11 mouse cellular contexts compared by ENCODE assay signal in genomic region chr4:96525772-96526171, GRCm38 (mm10). TPM values are rescaled to one million over a fixed set of nuclear protein-coding genes. Genes with fewer than 3 reads are reported as not detected.
DNase-seq lines count a peak whose midpoint lies in the region; ATAC-seq and TF ChIP-seq lines count a peak whose summit lies in the region.
"Had no signal": no experiment of that assay in that cellular context is flagged by ENCODE, and none has a peak within 500 bp of the region (broad histone marks: within the 10 kb centered on the region; RNA-seq: fewer than 3 reads in every experiment).

No protein-coding gene starts in this region.

- no peak overlapping the region for H3K4me3 ChIP-seq in hindbrain, postnatal 0 days (ENCODE audit: low read length)
- H3K4me3 ChIP-seq in hindbrain, embryonic 13.5 days: no peak overlapping the region
- no peak overlapping the region for H3K4me3 ChIP-seq in E14TG2a.4 (replicated peaks; ENCODE audit: low read length)
- H3K4me3 ChIP-seq in limb, embryonic 10.5 days: no peak overlapping the region

- 13% methylated on average over 1 of the region's 1 CpGs for WGBS in hindbrain, postnatal 0 days
- WGBS in hindbrain, embryonic 13.5 days: 31% methylated on average over 1 of the region's 1 CpGs
- 36% methylated on average over 1 of the region's 1 CpGs for WGBS in limb, embryonic 10.5 days

- in situ Hi-C loops in Patski (cut with MboI; ENCODE audit: low pct_unique_long_range_greater_than_20kb): no loop called here

- peak; percentile 13 for DNase-seq in hindbrain, postnatal 0 days (ENCODE audit: low spot score)
- DNase-seq in Patski (ENCODE audit: low read depth, low spot score): no peak
- DNase-seq in kidney, postnatal 36 days: peak; percentile 35 to 64
- no peak for DNase-seq in testis, postnatal 10 days (ENCODE audit: low spot score)
- DNase-seq in limb, embryonic 10.5 days (ENCODE audit: low spot score): no peak
- DNase-seq: lung, embryonic 14.5 days had no signal

- ATAC-seq in hindbrain, postnatal 0 days: peak; percentile 43; the same call in 1 of the 2 replicates
- no peak for ATAC-seq in hindbrain, embryonic 13.5 days (ENCODE audit: low FRiP score)
- no peak for ATAC-seq in Patski

- H3K36me3 ChIP-seq in hindbrain, postnatal 0 days (ENCODE audit: insufficient read depth, low read length): no peaks in the 10 kb centered on the region
- no peaks in the 10 kb centered on the region for H3K36me3 ChIP-seq in hindbrain, embryonic 13.5 days
- no peaks in the 10 kb centered on the region for H3K36me3 ChIP-seq in E14TG2a.4 (ENCODE audit: insufficient read depth, low read length)
- peaks cover 4% of the 10 kb centered on the region; the same call in 1 of the 2 replicates for H3K36me3 ChIP-seq in limb, embryonic 10.5 days

- no peak overlapping the region for H3K27ac ChIP-seq in hindbrain, postnatal 0 days
- no peak overlapping the region for H3K27ac ChIP-seq in hindbrain, embryonic 13.5 days
- no peak overlapping the region for H3K27ac ChIP-seq in limb, embryonic 10.5 days

- H3K4me2 ChIP-seq in hindbrain, postnatal 0 days (ENCODE audit: low read depth, low read length): no peak overlapping the region
- H3K4me2 ChIP-seq in hindbrain, embryonic 13.5 days: no peak overlapping the region
- H3K4me2 ChIP-seq: lung, embryonic 14.5 days had no signal

- peak; percentile 47 for TF ChIP-seq CTCF in hindbrain, postnatal 0 days (IDR thresholded peaks at IDR 0.05; ENCODE audit: low read depth)
- TF ChIP-seq CTCF in E14TG2a.4 (conservative IDR thresholded peaks at IDR 0.05; ENCODE audit: low read length) (peak; percentile 20; the same call in 1 of the 2 replicates), Patski (IDR thresholded peaks at IDR 0.05) (peak; percentile 34)

- H3K27me3 ChIP-seq in hindbrain, postnatal 0 days (ENCODE audit: insufficient read depth, low read length): no peaks in the 10 kb centered on the region
- no peaks in the 10 kb centered on the region for H3K27me3 ChIP-seq in hindbrain, embryonic 13.5 days
- no peaks in the 10 kb centered on the region for H3K27me3 ChIP-seq in E14TG2a.4 (ENCODE audit: insufficient read depth, low read length)
- no peaks in the 10 kb centered on the region for H3K27me3 ChIP-seq in Patski
- H3K27me3 ChIP-seq in limb, embryonic 10.5 days (ENCODE audit: low read depth, poor library complexity, severe bottlenecking): no peaks in the 10 kb centered on the region

- POLR2A ChIA-PET in Patski (lab: Charles Lee): no interaction called here

- no peaks in the 10 kb centered on the region for H3K4me1 ChIP-seq in hindbrain, postnatal 0 days (ENCODE audit: insufficient read depth, low read length)
- no peaks in the 10 kb centered on the region for H3K4me1 ChIP-seq in hindbrain, embryonic 13.5 days (replicated peaks)
- H3K4me1 ChIP-seq in E14TG2a.4 (replicated peaks; ENCODE audit: low read depth, low read length): no peaks in the 10 kb centered on the region
- H3K4me1 ChIP-seq in limb, embryonic 10.5 days: no peaks in the 10 kb centered on the region

- no peak overlapping the region for H3K9ac ChIP-seq in hindbrain, postnatal 0 days (replicated peaks; ENCODE audit: low read length)
- H3K9ac ChIP-seq in hindbrain, embryonic 13.5 days: no peak overlapping the region
- H3K9ac ChIP-seq: lung, embryonic 14.5 days had no signal

- CTCF ChIA-PET in Patski (lab: Charles Lee): interaction anchor here (1.6 kb wide), 1 partner anchor 9 kb away, joined by 4 read pairs; no protein-coding TSS in a partner anchor

- H3K9me3 ChIP-seq in hindbrain, postnatal 0 days (ENCODE audit: low read length): no peaks in the 10 kb centered on the region
- no peaks in the 10 kb centered on the region for H3K9me3 ChIP-seq in hindbrain, embryonic 13.5 days
- H3K9me3 ChIP-seq in E14TG2a.4 (ENCODE audit: low read length): no peaks in the 10 kb centered on the region
- no peaks in the 10 kb centered on the region for H3K9me3 ChIP-seq in limb, embryonic 10.5 days (replicated peaks)

RNA-seq across cellular contexts. Expression of gene Cyp2j8, which starts 18.6 kb away (rescaled TPM):
- not detected in 2 replicates for total RNA-seq in hindbrain, postnatal 0 days (2014; rRNA removed)
- polyA plus RNA-seq in hindbrain, postnatal 0 days (2015; fragmentation: Nextera tagmentation; extraction: Ambion mirVana): 0.15 TPM in 1 of 2 replicates, not detected in the other
- not detected in 2 replicates for polyA plus RNA-seq in hindbrain, embryonic 13.5 days (2015; fragmentation: Nextera tagmentation; extraction: Ambion mirVana)
- not detected for polyA plus RNA-seq in Patski (2021)
- polyA plus RNA-seq in limb, embryonic 10.5 days (2016; fragmentation: Nextera tagmentation; extraction: Ambion mirVana): not detected in 2 replicates
- total RNA-seq: heart, postnatal 10 days; layer of hippocampus, adult 8-10 months had no signal
- polyA plus RNA-seq: forebrain, embryonic 11.5 days; lung, embryonic 14.5 days had no signal

RNA-seq across cellular contexts. Expression of gene Cyp2j6, which starts 27.7 kb away (rescaled TPM):
- total RNA-seq in hindbrain, postnatal 0 days (2014; rRNA removed): 9.1 and 9.3 TPM in 2 replicates
- polyA plus RNA-seq in hindbrain, postnatal 0 days (2015; fragmentation: Nextera tagmentation; extraction: Ambion mirVana): 10.9 and 11.8 TPM in 2 replicates
- polyA plus RNA-seq in hindbrain, embryonic 13.5 days (2015; fragmentation: Nextera tagmentation; extraction: Ambion mirVana): 6.0 and 6.1 TPM in 2 replicates
- polyA plus RNA-seq in Patski (2021): 0.01 TPM
- 3.4 and 5.1 TPM in 2 replicates for polyA plus RNA-seq in limb, embryonic 10.5 days (2016; fragmentation: Nextera tagmentation; extraction: Ambion mirVana)

Comparison
In these comparisons a context has a peak if more than half of its experiments do, and no peak if none do; other contexts are left out.
1. DNase-seq: peak in hindbrain, postnatal 0 days (single experiment) and kidney, postnatal 36 days (2 of 2); none in Patski (single experiment), testis, postnatal 10 days (single experiment) and limb, embryonic 10.5 days (single experiment).
2. Peak in every context shown above with its lines, with median percentiles within 50 percentile points of each other: CTCF ChIP-seq.